Mouse (Mus musculus): ENCODE data around the gene Tmem204.

Tmem204 gene

DNA sequence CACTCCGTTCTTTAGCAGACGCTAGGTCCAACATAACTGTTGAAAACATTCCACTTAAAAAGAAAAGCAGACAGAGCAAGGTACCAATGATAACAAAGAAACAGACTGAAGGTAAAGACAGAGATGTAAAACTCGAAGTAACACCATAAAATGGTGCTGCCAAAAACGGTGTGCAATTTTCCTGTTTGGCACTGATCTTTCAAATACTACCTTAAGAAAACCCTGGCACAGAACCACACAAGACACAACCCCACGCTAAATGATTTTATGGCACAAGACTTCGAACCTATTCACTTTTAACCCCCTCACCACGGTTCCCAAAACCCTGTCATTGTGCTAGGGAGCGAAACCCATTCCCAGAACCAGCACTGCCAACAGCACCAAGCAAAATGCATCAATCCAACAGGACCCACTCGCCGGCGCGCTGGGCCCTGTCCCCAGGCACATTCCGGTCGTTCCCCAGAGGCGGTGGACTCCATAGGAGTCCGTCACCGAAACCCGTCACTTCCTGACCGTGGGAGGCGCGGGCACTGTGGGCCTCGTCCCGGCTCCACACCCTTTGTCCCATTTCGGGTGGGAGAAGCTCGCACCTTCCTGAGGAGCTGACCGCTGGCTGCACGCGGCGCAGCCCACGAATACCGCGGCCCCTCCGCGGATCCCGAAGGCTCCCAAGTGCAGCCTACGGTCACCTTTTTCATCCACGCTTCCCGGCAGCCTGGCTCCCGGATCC lies 68.4 kb downstream of the Tmem204 start:
- peak; percentile 21 for DNase-seq (ENCODE audit: low spot score)

GRCm38 (mm10) chr17:25013606-25014501 lies 69.5 kb downstream of the Tmem204 start:
- DNase-seq (ENCODE audit: low spot score): peak; percentile 55
